Mouse (Mus musculus) midbrain, embryonic 11.5 days (tissue): ENCODE measurements around the gene Rnf32. TPM values are rescaled to one million over a fixed set of nuclear protein-coding genes. Genes with fewer than 3 reads are reported as not detected.

Experiments
- ATAC-seq: fragments of 200-750 bp; cut with Nextera tagmentation; 2 replicates; pipeline ENCODE4 v1.8.0; 2017; ENCODE audit warnings: moderate TSS enrichment, moderate library complexity; ENCODE audit not compliant: low FRiP score
- DNase-seq: peaks from one replicate; pipeline ENCODE4 v3.0.0; 2015; ENCODE audit warnings: low spot score; ENCODE audit errors: missing footprints
- H3K27ac ChIP-seq: fragments of 300-500 bp; sonication (generic); 2 replicates; pipeline ENCODE4 v1.5.1; 2014; ENCODE audit warnings: low read depth, low read length
- H3K27me3 ChIP-seq: fragments of 300-500 bp; sonication (generic); 2 replicates; pipeline ENCODE4 v1.6.1; 2014; ENCODE audit warnings: mild to moderate bottlenecking, low read length, moderate library complexity, mixed read lengths; ENCODE audit not compliant: control insufficient read depth, insufficient read depth
- H3K36me3 ChIP-seq: fragments of 300-500 bp; sonication (generic); 2 replicates; pipeline ENCODE4 v1.6.1; 2014; ENCODE audit warnings: mild to moderate bottlenecking, low read length, moderate library complexity, mixed read lengths; ENCODE audit not compliant: control insufficient read depth, insufficient read depth
- H3K4me1 ChIP-seq: fragments of 300-500 bp; sonication (generic); 2 replicates; pipeline ENCODE4 v1.6.1; 2014; ENCODE audit warnings: low read length; ENCODE audit not compliant: control insufficient read depth, insufficient read depth
- H3K4me2 ChIP-seq: fragments of 300-500 bp; sonication (generic); 2 replicates; pipeline ENCODE4 v1.6.1; 2014; ENCODE audit warnings: mild to moderate bottlenecking, moderate library complexity
- H3K4me3 ChIP-seq: fragments of 300-500 bp; sonication (generic); 2 replicates; pipeline ENCODE4 v1.5.1; 2014; ENCODE audit warnings: low read depth, low read length
- H3K9ac ChIP-seq: fragments of 300-500 bp; sonication (generic); 2 replicates; pipeline ENCODE4 v1.6.1; 2014; ENCODE audit warnings: low read length
- H3K9me3 ChIP-seq: fragments of 300-500 bp; sonication (generic); 2 replicates; pipeline ENCODE4 v1.6.1; 2016; ENCODE audit warnings: low read length; ENCODE audit not compliant: control insufficient read depth
- WGBS: fragments of 180-500 bp; shearing (Covaris S2); extraction: QIAGEN DNeasy Blood & Tissue Kit; methylation state at CpG from one replicate; pipeline ENCODE4 v1.1.7; 2014; 5-methylcytosine and 5-hydroxymethylcytosine counted together
- polyA plus RNA-seq: library from polyadenylated mRNA; unstranded; fragments of >200 nt; fragmentation: Nextera tagmentation; extraction: Ambion mirVana; gene quantifications from 2 replicates; pipeline ENCODE4 v1.2.1, GENCODE M21; 2014

Gene Rnf32
- 9.6 and 10.6 TPM in 2 replicates for polyA plus RNA-seq

GRCm38 (mm10) chr5:29195570-29196263, at the start of gene Rnf32:
TSS of gene Rnf32 (plus strand) at chr5:29195992.
- ATAC-seq = peak; percentile 97
- Histone ChIP-seq H3K27me3 (no peaks in the 10 kb centered on the region), H3K9me3 (no peaks in the 10 kb centered on the region), H3K27ac (peak within 1 kb of the TSS; percentile 67; the same call in 1 of the 2 replicates), H3K4me2 (peak within 1 kb of the TSS; percentile 75), H3K36me3 (no peaks in the 10 kb centered on the region), H3K4me3 (peak within 1 kb of the TSS; percentile 57), H3K4me1 (no peaks in the 10 kb centered on the region; the same call in 1 of the 2 replicates), H3K9ac (peak within 1 kb of the TSS; percentile 83)
- DNase-seq = peak; percentile 99
- under 1% methylated on average over 59 of the region's 70 CpGs for WGBS

GRCm38 (mm10) chr5:29150146-29150545, 45.6 kb upstream of the Rnf32 start:
- H3K27me3 ChIP-seq = no peaks in the 10 kb centered on the region
- WGBS = 69% methylated on average over 4 of the region's 4 CpGs
- ATAC-seq = no peak

GRCm38 (mm10) chr5:29159849-29160248, 35.9 kb upstream of the Rnf32 start:
- H3K4me2 ChIP-seq = no peak overlapping the region
- DNase-seq (no peak), ATAC-seq (no peak)
- no peak overlapping the region for H3K4me3 ChIP-seq
- no peaks in the 10 kb centered on the region for H3K36me3 ChIP-seq
- no peaks in the 10 kb centered on the region for H3K27me3 ChIP-seq
- 55% methylated on average over 1 of the region's 1 CpGs for WGBS
- no peak overlapping the region for H3K9ac ChIP-seq
- H3K4me1 ChIP-seq = no peaks in the 10 kb centered on the region
- H3K27ac ChIP-seq = no peak overlapping the region
- H3K9me3 ChIP-seq = no peaks in the 10 kb centered on the region

More at GRCm38 (mm10) chr5:29150146-29150545, 45.6 kb upstream of the Rnf32 start:
- Histone ChIP-seq H3K9ac (no peak overlapping the region), H3K4me3 (no peak overlapping the region), H3K4me2 (no peak overlapping the region), H3K4me1 (no peaks in the 10 kb centered on the region), H3K36me3 (no peaks in the 10 kb centered on the region), H3K9me3 (no peaks in the 10 kb centered on the region), H3K27ac (no peak overlapping the region)
- DNase-seq = no peak

GRCm38 (mm10) chr5:29166947-29167346, 28.8 kb upstream of the Rnf32 start:
- Histone ChIP-seq H3K36me3 (no peaks in the 10 kb centered on the region), H3K9ac (no peak overlapping the region), H3K27ac (no peak overlapping the region), H3K27me3 (no peaks in the 10 kb centered on the region), H3K4me2 (no peak overlapping the region), H3K4me3 (no peak overlapping the region), H3K9me3 (no peaks in the 10 kb centered on the region), H3K4me1 (peaks cover 9% of the 10 kb centered on the region)
- ATAC-seq (no peak), DNase-seq (no peak)
- 91% methylated on average over 2 of the region's 2 CpGs for WGBS

- H3K4me3 ChIP-seq = no peak overlapping the region
- 72% methylated on average over 6 of the region's 6 CpGs for WGBS
- H3K27me3 ChIP-seq = no peaks in the 10 kb centered on the region
- H3K4me1 ChIP-seq = peaks cover 9% of the 10 kb centered on the region
- DNase-seq (no peak), ATAC-seq (no peak)
- no peak overlapping the region for H3K27ac ChIP-seq
- H3K9me3 ChIP-seq = no peaks in the 10 kb centered on the region
- no peak overlapping the region for H3K9ac ChIP-seq
- no peak overlapping the region for H3K4me2 ChIP-seq
- no peaks in the 10 kb centered on the region for H3K36me3 ChIP-seq
These were observed 25.6 kb upstream of the Rnf32 start for GRCm38 (mm10) chr5:29170193-29170592.

- H3K4me1 ChIP-seq = peaks cover 9% of the 10 kb centered on the region
- H3K9me3 ChIP-seq = no peaks in the 10 kb centered on the region
- no peak overlapping the region for H3K9ac ChIP-seq
- ATAC-seq = no peak
- H3K27ac ChIP-seq = no peak overlapping the region
- no peak overlapping the region for H3K4me3 ChIP-seq
- no peaks in the 10 kb centered on the region for H3K36me3 ChIP-seq
- no peak for DNase-seq
- H3K27me3 ChIP-seq = no peaks in the 10 kb centered on the region
- no peak overlapping the region for H3K4me2 ChIP-seq
These were observed 24.6 kb upstream of the Rnf32 start for GRCm38 (mm10) chr5:29171165-29171564.

GRCm38 (mm10) chr5:29186798-29187197, 9.0 kb upstream of the Rnf32 start:
- no peak for DNase-seq
- 83% methylated on average over 5 of the region's 5 CpGs for WGBS
- no peaks in the 10 kb centered on the region for H3K27me3 ChIP-seq
- H3K36me3 ChIP-seq = no peaks in the 10 kb centered on the region
- no peaks in the 10 kb centered on the region for H3K4me1 ChIP-seq
- H3K4me2 ChIP-seq = no peak overlapping the region
- H3K9ac ChIP-seq = no peak overlapping the region
- H3K4me3 ChIP-seq = no peak overlapping the region
- no peaks in the 10 kb centered on the region for H3K9me3 ChIP-seq
- H3K27ac ChIP-seq = no peak overlapping the region
- no peak for ATAC-seq

- WGBS = 1% methylated on average over 9 of the region's 9 CpGs
- Histone ChIP-seq H3K4me1 (no peaks in the 10 kb centered on the region; the same call in 1 of the 2 replicates), H3K9ac (peak overlapping the region; percentile 83), H3K27me3 (no peaks in the 10 kb centered on the region), H3K9me3 (no peaks in the 10 kb centered on the region), H3K27ac (peak overlapping the region; percentile 67; the same call in 1 of the 2 replicates), H3K4me3 (peak overlapping the region; percentile 57), H3K4me2 (peak overlapping the region; percentile 75), H3K36me3 (no peaks in the 10 kb centered on the region)
- DNase-seq (no peak), ATAC-seq (no peak; the same call in none of the 2 replicates)
These were observed 592 bp upstream of the Rnf32 start for GRCm38 (mm10) chr5:29195231-29195569.

- no peak for DNase-seq
- Histone ChIP-seq H3K9me3 (no peaks in the 10 kb centered on the region), H3K9ac (peak overlapping the region; percentile 83), H3K4me2 (peak overlapping the region; percentile 75), H3K4me1 (no peaks in the 10 kb centered on the region; the same call in 1 of the 2 replicates), H3K27me3 (no peaks in the 10 kb centered on the region), H3K36me3 (no peaks in the 10 kb centered on the region), H3K27ac (no peak overlapping the region), H3K4me3 (peak overlapping the region; percentile 57)
- WGBS = 14% methylated on average over 12 of the region's 12 CpGs
- peak; percentile 30; the same call in 1 of the 2 replicates for ATAC-seq
These were observed 469 bp downstream of the Rnf32 start for GRCm38 (mm10) chr5:29196264-29196658.
